Mouse (Mus musculus) liver, postnatal 0 days (tissue): Measurements from ENCODE around the gene Kcnk4. TPM values are rescaled to one million over a fixed set of nuclear protein-coding genes. Genes with fewer than 3 reads are reported as not detected.
A peak's percentile ranks its signal among the peaks of the same experiment; 100 is the strongest.
"Not testable (repeated sequence)": the region's sequence is repeated elsewhere in the genome, so short reads cannot be mapped to it uniquely, and the experiment has no call there.

Experiments
- ATAC-seq: fragments of 200-750 bp; cut with Nextera tagmentation; 2 replicates; pipeline ENCODE4 v1.8.0; 2017; ENCODE audit warnings: mild to moderate bottlenecking, moderate library complexity
- DNase-seq: peaks from one replicate; pipeline ENCODE4 v3.0.0-alpha.2; 2016
- H3K27ac ChIP-seq: fragments of 300-500 bp; sonication (generic); 2 replicates; pipeline ENCODE4 v1.5.1; 2014; ENCODE audit warnings: antibody characterized with exemption, moderate library complexity, mild to moderate bottlenecking, low read depth
- H3K27me3 ChIP-seq: fragments of 300-500 bp; sonication (generic); 2 replicates; pipeline ENCODE4 v1.6.1; 2014; ENCODE audit warnings: low read length, control low read depth, mixed read lengths; ENCODE audit not compliant: insufficient read depth
- H3K36me3 ChIP-seq: fragments of 300-500 bp; sonication (generic); replicated peaks from 2 replicates; pipeline ENCODE4 v1.6.1; 2014; ENCODE audit warnings: mild to moderate bottlenecking, control low read depth, low read length, moderate library complexity, mixed read lengths; ENCODE audit not compliant: insufficient read depth
- H3K4me1 ChIP-seq: fragments of 300-500 bp; sonication (generic); 2 replicates; pipeline ENCODE4 v1.6.1; 2014; ENCODE audit warnings: antibody characterized with exemption, mild to moderate bottlenecking, control low read depth; ENCODE audit not compliant: insufficient read depth
- H3K4me2 ChIP-seq: fragments of 300-500 bp; sonication (generic); 2 replicates; pipeline ENCODE4 v1.6.1; 2014; ENCODE audit warnings: low read depth, mild to moderate bottlenecking, low read length, moderate library complexity, mixed read lengths
- H3K4me3 ChIP-seq: fragments of 300-500 bp; sonication (generic); 2 replicates; pipeline ENCODE4 v1.5.1; 2014; ENCODE audit warnings: low read depth, low read length
- H3K9ac ChIP-seq: fragments of 300-500 bp; sonication (generic); replicated peaks from 2 replicates; pipeline ENCODE4 v1.6.1; 2014; ENCODE audit warnings: mild to moderate bottlenecking, moderate library complexity
- H3K9me3 ChIP-seq: fragments of 300-500 bp; sonication (generic); 2 replicates; pipeline ENCODE4 v1.6.1; 2016; ENCODE audit warnings: mild to moderate bottlenecking, control low read depth, low read length, mixed read lengths
- CTCF ChIP-seq: sonication (generic); IDR thresholded peaks from 2 replicates; pipeline ENCODE4 v1.5.1; 2016; ENCODE audit warnings: antibody characterized with exemption, low read depth
- EP300 ChIP-seq: IDR thresholded peaks from 2 replicates; pipeline ENCODE4 v1.6.1; 2016; ENCODE audit warnings: antibody characterized with exemption, low read depth, mild to moderate bottlenecking
- WGBS: fragments of 180-500 bp; shearing (Covaris S2); extraction: QIAGEN DNeasy Blood & Tissue Kit; methylation state at CpG from one replicate; pipeline ENCODE4 v1.1.7; 2014; ENCODE audit not compliant: insufficient replicate concordance; 5-methylcytosine and 5-hydroxymethylcytosine counted together
- polyA plus RNA-seq: library from polyadenylated mRNA; unstranded; fragments of >200 nt; fragmentation: Nextera tagmentation; extraction: Ambion mirVana; gene quantifications from 2 replicates; pipeline ENCODE4 v1.2.1, GENCODE M21; 2015

Kcnk4 gene
- polyA plus RNA-seq, 1 experiment from 2014 or later = 0.09 TPM

DNA sequence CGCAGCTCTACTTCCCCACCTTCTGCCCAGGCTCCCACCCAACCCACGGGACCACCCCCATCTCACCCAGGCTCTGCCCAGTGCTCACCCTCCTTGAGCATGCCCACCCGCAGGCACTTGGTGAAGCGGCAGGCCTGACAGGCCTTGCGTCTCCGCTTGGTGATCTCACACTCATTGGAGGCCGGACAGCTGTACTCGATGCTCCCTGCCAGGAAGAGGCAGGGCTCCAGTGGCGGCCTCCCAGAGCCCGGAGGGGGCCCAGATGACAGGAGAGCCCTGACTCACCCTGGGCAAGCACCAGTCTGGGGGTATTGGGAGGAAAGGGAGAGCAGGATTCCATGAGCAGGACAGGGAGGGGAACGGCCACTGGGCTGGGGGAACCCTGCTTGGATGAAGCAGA, 20.3 kb downstream of the Kcnk4 start:
- TF ChIP-seq EP300 = no peak
- no peak for TF ChIP-seq CTCF
- no peak for DNase-seq
- ATAC-seq = no peak
- Histone ChIP-seq H3K9ac (no peak overlapping the region), H3K4me2 (no peak overlapping the region), H3K4me1 (peaks cover 13% of the 10 kb centered on the region), H3K36me3 (peaks cover 43% of the 10 kb centered on the region), H3K4me3 (no peak overlapping the region), H3K27me3 (no peaks in the 10 kb centered on the region), H3K27ac (no peak overlapping the region), H3K9me3 (no peaks in the 10 kb centered on the region)
- 86% methylated on average over 11 of the region's 11 CpGs for WGBS

DNA sequence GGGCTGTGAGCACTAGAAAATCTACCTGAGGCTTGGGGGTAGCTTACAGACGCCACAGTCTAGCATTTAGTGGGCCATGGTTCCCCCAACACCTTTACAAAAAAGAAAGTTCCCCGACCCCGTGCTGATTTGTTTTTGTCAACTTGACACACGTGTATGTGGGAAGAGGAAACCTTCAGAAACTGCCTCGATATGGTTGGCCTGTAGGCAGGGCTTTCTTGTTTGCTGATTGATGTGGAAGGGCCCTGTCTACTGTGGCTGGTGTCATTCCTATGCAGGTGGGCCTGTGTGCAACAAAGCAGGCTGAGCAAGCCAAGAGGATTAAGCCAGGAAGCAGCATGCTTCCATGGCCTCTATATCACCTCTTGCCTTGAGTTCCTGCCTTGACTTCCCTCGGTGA, 21.3 kb downstream of the Kcnk4 start:
- Histone ChIP-seq H3K36me3 (peaks cover 34% of the 10 kb centered on the region), H3K4me3 (no peak overlapping the region), H3K9ac (no peak overlapping the region), H3K9me3 (no peaks in the 10 kb centered on the region), H3K27me3 (no peaks in the 10 kb centered on the region), H3K27ac (no peak overlapping the region), H3K4me1 (peaks cover 10% of the 10 kb centered on the region), H3K4me2 (no peak overlapping the region)
- ATAC-seq (no peak), DNase-seq (no peak)
- 80% methylated on average over 6 of the region's 6 CpGs for WGBS
- TF ChIP-seq CTCF (no peak), EP300 (no peak)

DNA sequence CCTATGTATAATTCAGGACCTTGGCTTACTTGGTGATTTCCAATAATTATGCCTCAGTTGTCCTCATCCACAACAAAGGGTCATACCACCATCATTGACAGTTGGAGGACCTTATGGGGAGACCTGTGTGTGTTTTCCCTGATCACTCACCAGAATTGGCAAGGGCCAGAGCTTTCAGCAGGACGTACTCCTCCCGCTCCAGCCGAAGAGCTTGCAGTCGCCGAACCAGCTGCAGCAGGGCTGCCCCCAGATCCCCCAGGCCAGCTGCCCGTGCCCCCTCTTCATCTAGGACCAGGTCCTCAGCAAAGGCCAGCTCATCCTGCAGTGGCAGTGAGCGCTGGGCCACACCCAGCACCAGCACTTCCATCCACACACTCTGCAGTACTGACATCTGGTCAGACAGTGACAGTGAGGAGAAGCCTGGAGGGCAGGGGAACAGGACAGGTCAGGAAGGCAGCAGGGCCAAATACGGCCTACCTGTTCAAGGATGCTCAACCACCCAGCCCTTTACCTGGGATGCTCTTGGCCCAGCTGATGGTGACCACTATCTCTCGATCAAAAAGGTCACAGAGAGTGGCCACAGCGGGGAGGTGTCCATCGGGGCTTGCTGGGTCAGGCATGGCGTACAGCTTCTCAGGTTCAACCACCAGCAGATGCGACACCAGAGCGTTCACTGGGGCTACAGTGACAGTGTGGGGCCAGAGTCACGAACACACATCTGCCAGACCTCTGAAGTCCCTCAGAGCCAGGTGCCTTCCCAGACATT, 21.9 kb downstream of the Kcnk4 start:
- H3K4me2 ChIP-seq = no peak overlapping the region
- 88% methylated on average over 15 of the region's 15 CpGs for WGBS

DNA sequence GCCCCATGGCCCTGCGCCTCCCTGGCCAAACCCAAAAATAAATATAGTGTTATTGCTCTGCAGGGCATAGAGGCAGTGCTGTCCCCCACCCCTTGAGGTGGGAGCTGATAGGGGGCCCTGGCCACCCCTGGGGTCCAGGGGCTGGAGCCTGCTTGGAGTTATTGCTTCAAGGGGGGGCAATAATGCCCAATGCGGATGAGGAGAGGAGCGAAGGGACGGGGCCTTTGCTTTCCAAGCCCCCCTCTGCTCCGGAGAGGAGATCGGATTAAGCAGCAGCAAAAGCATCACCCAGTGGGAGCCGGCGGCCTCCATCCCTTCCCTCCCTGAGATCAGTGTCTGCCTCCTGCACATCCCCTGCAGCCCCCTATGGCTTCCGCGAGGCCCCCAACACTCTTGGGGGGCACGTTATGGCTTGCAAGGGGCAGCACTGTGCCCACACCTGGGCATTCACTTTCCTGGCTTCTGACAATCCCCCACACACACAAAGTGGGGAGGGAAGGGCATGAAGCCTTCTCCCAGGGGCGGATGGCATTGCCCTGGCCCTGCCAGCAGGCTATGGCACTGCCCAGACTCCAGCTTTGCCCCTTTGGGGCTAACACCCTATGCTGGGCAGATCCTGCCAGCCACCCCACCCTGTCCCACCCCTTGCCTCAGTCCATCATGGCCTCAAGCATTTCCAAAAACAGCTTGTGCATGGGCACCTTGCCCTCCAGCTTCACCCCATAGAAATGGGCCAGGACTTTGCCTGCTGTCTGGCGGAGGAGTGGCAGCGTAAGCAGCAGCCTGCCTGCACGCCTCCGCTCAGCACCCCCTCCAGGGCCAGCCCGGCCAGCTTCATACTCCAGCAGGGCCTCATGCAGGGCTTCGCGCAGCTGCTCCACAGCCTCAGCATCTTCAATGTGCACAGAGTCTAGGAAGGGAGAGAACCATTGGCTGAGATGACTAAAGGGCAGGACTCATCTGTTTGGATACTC, 22.9 kb downstream of the Kcnk4 start:
- Histone ChIP-seq H3K36me3 (peaks cover 44% of the 10 kb centered on the region), H3K27me3 (no peaks in the 10 kb centered on the region), H3K4me3 (peak overlapping the region; percentile 70), H3K4me1 (peaks cover 18% of the 10 kb centered on the region), H3K4me2 (peak overlapping the region; percentile 87), H3K9me3 (no peaks in the 10 kb centered on the region), H3K27ac (peak overlapping the region; percentile 16; the same call in 1 of the 2 replicates), H3K9ac (peak overlapping the region; percentile 51)
- DNase-seq = no peak
- 83% methylated on average over 19 of the region's 19 CpGs for WGBS
- ATAC-seq = no peak
- TF ChIP-seq CTCF = no peak
- no peak for TF ChIP-seq EP300

More for the DNA sequence above, 21.9 kb downstream of the Kcnk4 start:
- no peak overlapping the region for H3K4me3 ChIP-seq
- no peak for ATAC-seq
- no peak for TF ChIP-seq CTCF
- no peak overlapping the region for H3K27ac ChIP-seq
- peaks cover 17% of the 10 kb centered on the region for H3K4me1 ChIP-seq
- peaks cover 35% of the 10 kb centered on the region for H3K36me3 ChIP-seq
- DNase-seq = no peak
- H3K27me3 ChIP-seq = no peaks in the 10 kb centered on the region
- no peak overlapping the region for H3K9ac ChIP-seq
- H3K9me3 ChIP-seq = no peaks in the 10 kb centered on the region

DNA sequence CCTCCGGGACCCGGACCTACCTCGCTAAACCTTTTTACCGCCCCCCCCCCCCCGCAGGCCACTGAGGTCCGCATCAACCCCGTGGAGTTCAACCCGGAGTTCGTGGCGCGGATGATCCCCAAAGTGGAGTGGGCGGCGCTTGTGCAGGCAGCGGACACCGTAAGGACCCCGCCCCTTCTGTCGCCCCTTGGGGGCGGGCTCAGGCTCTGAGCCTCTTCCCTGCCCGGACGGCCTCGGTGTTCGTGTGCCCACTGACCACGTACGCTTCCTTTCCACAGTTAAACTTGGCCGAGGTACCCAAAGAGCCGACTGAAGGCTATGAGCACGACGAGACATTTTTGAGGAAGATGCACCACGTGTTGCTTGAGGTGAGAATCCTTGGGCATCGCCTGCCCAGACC, 24.0 kb downstream of the Kcnk4 start:
- not testable (repeated sequence) for H3K9me3 ChIP-seq, H3K27me3 ChIP-seq
- under 1% methylated on average over 23 of the region's 30 CpGs for WGBS
- ATAC-seq (peak; percentile 22), DNase-seq (peak; percentile 67)
- peak overlapping the region; percentile 87 for H3K4me2 ChIP-seq
- H3K4me1 ChIP-seq = peaks cover 18% of the 10 kb centered on the region
- peak overlapping the region; percentile 73 for H3K9ac ChIP-seq
- peak overlapping the region; percentile 98 for H3K27ac ChIP-seq
- H3K4me3 ChIP-seq = peak overlapping the region; percentile 70
- H3K36me3 ChIP-seq = peaks cover 53% of the 10 kb centered on the region

DNA sequence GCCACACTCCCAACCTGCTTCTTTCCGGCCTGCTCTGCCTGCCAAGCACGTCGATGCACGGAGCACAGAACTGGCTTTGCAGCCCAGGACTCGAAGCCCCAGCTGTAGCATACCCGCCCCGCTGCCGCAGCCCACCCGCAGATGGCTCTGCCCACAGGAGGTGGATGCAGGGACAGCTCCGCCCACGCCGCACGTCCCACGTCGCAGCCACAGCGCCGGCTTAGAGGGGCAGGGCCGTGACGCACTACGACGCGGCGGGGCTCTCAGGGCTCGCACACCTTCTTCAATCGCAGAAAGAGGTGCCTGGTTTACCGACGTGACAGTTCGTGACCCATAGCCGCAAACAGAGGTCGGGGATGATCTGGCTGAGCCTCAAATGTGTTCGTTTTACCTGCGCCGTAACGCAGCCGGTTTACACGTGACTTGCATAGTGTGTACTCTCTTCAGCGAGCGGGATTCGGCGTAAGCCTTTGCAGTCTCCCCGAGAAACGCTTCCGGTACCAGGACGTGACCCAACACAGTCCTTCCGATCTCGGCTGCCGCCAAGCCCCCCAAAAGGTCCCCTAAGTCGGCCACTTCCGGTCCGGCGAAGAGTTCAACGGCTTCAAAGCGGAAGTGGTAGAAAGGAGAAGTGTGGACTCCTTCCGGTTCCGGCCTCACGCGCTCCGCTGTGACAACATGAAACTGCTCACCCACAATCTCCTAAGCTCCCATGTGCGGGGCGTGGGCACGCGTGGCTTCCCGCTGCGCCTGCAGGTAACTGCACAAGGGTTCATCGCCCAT, 24.6 kb downstream of the Kcnk4 start, which contains the start of the genes Trmt112 and Prdx5:
Gene Trmt112 (plus strand): TSS at position 192 of the 783 bp plus-strand sequence.
Gene Prdx5 (minus strand): TSS at position 600 of the 783 bp plus-strand sequence.
- peaks cover 55% of the 10 kb centered on the region for H3K36me3 ChIP-seq
- peaks cover 18% of the 10 kb centered on the region for H3K4me1 ChIP-seq
- H3K9ac ChIP-seq = peak within 1 kb of the TSS; percentile 73
- H3K9me3 ChIP-seq = no peaks in the 10 kb centered on the region
- TF ChIP-seq EP300 (peak; percentile 71), CTCF (peak; percentile 35)
- DNase-seq = peak; percentile 93
- H3K4me2 ChIP-seq = peak within 1 kb of the TSS; percentile 87
- H3K27me3 ChIP-seq = no peaks in the 10 kb centered on the region
- H3K27ac ChIP-seq = peak within 1 kb of the TSS; percentile 98
- peak; percentile 89 for ATAC-seq
- H3K4me3 ChIP-seq = peak within 1 kb of the TSS; percentile 70
- WGBS = under 1% methylated on average over 65 of the region's 65 CpGs
